Mouse (Mus musculus) heart, adult 2 months (tissue): ENCODE results near the gene Rit1. TPM values are rescaled to one million over a fixed set of nuclear protein-coding genes. Genes with fewer than 3 reads are reported as not detected.
A peak's percentile ranks its signal among the peaks of the same experiment; 100 is the strongest.

Experiments used
- DNase-seq, 2 experiments: peaks; one replicate each; pipeline ENCODE4 v3.0.0; 2021
- H3K27ac ChIP-seq: fragments of 200-600 bp; 2 replicates; pipeline ENCODE4 v1.8.1; 2022
- H3K27me3 ChIP-seq: fragments of 200-500 bp; 2 replicates; pipeline ENCODE4 v1.6.1; 2012; ENCODE audit warnings: mild to moderate bottlenecking, low read length, inconsistent platforms, mixed read lengths; ENCODE audit not compliant: control insufficient read depth, insufficient read depth
- H3K36me3 ChIP-seq: fragments of 200-500 bp; 2 replicates; pipeline ENCODE4 v1.6.1; 2012; ENCODE audit warnings: low read length, inconsistent platforms; ENCODE audit not compliant: control insufficient read depth, insufficient read depth
- H3K4me1 ChIP-seq: fragments of 200-500 bp; 2 replicates; pipeline ENCODE4 v1.6.1; 2011; ENCODE audit warnings: low read length; ENCODE audit not compliant: control insufficient read depth, insufficient read depth
- H3K4me3 ChIP-seq: fragments of 200-600 bp; 2 replicates; pipeline ENCODE4 v1.8.1; 2022
- H3K79me2 ChIP-seq: fragments of 200-500 bp; replicated peaks from 2 replicates; pipeline ENCODE4 v1.6.1; 2012; ENCODE audit warnings: mild to moderate bottlenecking, inconsistent platforms, low read length, moderate library complexity, mixed read lengths; ENCODE audit not compliant: control insufficient read depth, insufficient read depth
- H3K9ac ChIP-seq: fragments of 200-500 bp; 2 replicates; pipeline ENCODE4 v1.6.1; 2012; ENCODE audit warnings: low read depth, mild to moderate bottlenecking, control low read depth, inconsistent platforms, low read length, mixed read lengths
- CTCF ChIP-seq: fragments of 200-600 bp; IDR thresholded peaks from 2 replicates; pipeline ENCODE4 v1.8.1; 2022; ENCODE audit warnings: antibody characterized with exemption, mild to moderate bottlenecking, moderate library complexity
- EP300 ChIP-seq: fragments of 200-500 bp; IDR thresholded peaks from 2 replicates; pipeline ENCODE4 v1.6.1; 2011; ENCODE audit warnings: low read depth, low read length, control low read depth; ENCODE audit not compliant: insufficient read depth
- POLR2A ChIP-seq: fragments of 200-500 bp; IDR thresholded peaks from 2 replicates; pipeline ENCODE4 v1.6.1; 2011; ENCODE audit warnings: mild to moderate bottlenecking, low read depth, low read length, control low read depth; ENCODE audit not compliant: insufficient read depth
- WGBS: fragments of 180-500 bp; shearing (Covaris S2); methylation state at CpG from one replicate; pipeline ENCODE4 v1.1.7; 2018; 5-methylcytosine and 5-hydroxymethylcytosine counted together
- intact Hi-C: fragments of 180-260 bp; cut with DNase I; formaldehyde crosslinking; loops from one replicate; pipeline ENCODE4 v1.15.1; 2025
- long read RNA-seq: library from polyadenylated mRNA; stranded (forward); transcript quantifications from one replicate; pipeline ENCODE4 v2.0.0, GENCODE M21; 2021
- polyA plus RNA-seq: library from polyadenylated mRNA; depleted of rRNA; stranded (reverse); fragments of >200 nt; gene quantifications from 2 replicates; pipeline ENCODE4 v1.2.3, GENCODE M21; 2012; rRNA removed
- total RNA-seq, 2 experiments: library from RNA; stranded (reverse); gene quantifications; 2 replicates each; pipeline ENCODE4 v1.2.3; 2021

Gene Rit1
- total RNA-seq (10 to 100 TPM; 57.0 to 66.6 TPM), polyA plus RNA-seq (98.3 and 112 TPM in 2 replicates)
- long read RNA-seq, transcript Rit1-201 (6 exons, 1,204 nt) = major isoform, 30 of 55 reads
- long read RNA-seq, partial matches to known transcripts = 4 of 55 reads
- long read RNA-seq, other reads (novel, unspliced or antisense) = 19 of 55 reads

DNA sequence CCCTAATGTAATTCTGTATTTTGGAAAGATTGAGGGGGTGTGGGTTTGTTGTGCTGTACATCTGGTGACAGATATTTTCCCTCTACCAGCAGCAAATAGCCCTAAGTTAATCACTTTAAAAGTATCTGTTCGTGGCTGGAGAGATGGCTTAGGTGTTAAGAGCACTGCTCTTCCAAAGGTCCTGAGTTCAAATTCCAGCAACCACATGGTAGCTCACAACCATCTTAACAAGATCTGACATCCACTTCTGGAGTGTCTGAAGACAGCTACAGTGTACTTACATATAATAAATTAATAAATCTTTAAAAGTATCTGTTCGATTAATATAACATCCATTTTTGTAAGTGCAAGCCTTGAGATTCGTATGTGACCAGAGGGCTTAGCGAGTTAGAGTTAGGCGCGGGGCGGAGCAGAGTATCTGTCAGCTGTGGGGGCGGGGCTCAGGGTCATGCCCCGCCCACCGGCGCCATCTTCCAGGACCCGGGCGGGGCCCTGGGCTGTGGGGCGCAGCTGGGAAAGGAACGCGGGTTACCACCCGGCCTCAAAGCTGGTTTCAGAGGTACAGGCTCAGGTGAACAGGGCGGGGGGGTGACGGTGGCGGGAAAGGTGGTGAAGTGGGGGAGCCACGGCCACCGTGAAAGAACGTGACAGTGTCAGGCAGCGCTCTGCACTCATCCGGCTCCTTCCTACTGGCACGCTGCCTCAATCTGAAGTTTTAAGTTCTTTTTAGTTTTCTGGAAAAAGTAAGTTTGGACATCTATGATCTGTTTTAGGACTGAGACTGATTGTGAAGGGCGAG, at the start of gene Rit1:
Gene Rit1 (plus strand): TSS at position 440 of the 799 bp plus-strand sequence.
- TF ChIP-seq CTCF (no peak), EP300 (peak; percentile 34; the same call in 1 of the 2 replicates), POLR2A (peak; percentile 84)
- peaks cover 29% of the 10 kb centered on the region for H3K36me3 ChIP-seq
- WGBS = under 1% methylated on average over 27 of the region's 27 CpGs
- H3K27ac ChIP-seq = peak within 1 kb of the TSS; percentile 96
- no peaks in the 10 kb centered on the region for H3K27me3 ChIP-seq
- peak within 1 kb of the TSS; percentile 89 for H3K9ac ChIP-seq
- H3K79me2 ChIP-seq = peaks cover 3% of the 10 kb centered on the region
- peak within 1 kb of the TSS; percentile 71 for H3K4me3 ChIP-seq
- H3K4me1 ChIP-seq = peaks cover 12% of the 10 kb centered on the region
- DNase-seq = peak; percentile 89 to 91
- intact Hi-C loops = no loop called here

DNA sequence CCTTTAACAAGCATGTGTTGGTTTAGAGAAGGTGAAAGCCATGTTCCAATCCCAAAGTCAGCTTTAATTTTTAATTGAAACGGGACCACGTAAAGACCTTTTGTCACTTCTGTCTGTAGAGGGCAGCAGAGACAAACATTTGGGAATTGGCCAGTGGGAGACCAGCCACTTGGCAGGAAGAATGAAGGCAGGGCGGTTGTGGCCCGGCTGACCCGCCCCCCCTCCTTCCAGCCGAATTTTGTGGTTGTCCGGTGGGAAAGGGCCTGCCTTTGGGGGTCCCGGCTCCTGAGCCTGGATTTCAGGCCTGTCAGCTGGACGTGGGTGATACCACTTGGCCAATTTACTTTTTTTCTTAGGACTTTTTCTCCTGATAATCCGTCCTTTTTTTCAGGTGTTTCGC, 39.2 kb upstream of the Rit1 start:
- Histone ChIP-seq H3K4me1 (no peaks in the 10 kb centered on the region), H3K27ac (0 out of 2 replicates have a peak overlapping the region, but pooled peaks have one; percentile 15), H3K79me2 (no peaks in the 10 kb centered on the region), H3K36me3 (no peaks in the 10 kb centered on the region), H3K27me3 (no peaks in the 10 kb centered on the region), H3K9ac (peak overlapping the region; percentile 67), H3K4me3 (peak overlapping the region; percentile 38)
- DNase-seq = peak; percentile 78
- intact Hi-C loops = loop anchor here (5.0 kb wide), 1 partner anchor 60 kb away; no protein-coding TSS in a partner anchor
- TF ChIP-seq POLR2A (no peak), CTCF (peak; percentile 87), EP300 (peak; percentile 78; the same call in 1 of the 2 replicates)
- 3% methylated on average over 11 of the region's 11 CpGs for WGBS

DNA sequence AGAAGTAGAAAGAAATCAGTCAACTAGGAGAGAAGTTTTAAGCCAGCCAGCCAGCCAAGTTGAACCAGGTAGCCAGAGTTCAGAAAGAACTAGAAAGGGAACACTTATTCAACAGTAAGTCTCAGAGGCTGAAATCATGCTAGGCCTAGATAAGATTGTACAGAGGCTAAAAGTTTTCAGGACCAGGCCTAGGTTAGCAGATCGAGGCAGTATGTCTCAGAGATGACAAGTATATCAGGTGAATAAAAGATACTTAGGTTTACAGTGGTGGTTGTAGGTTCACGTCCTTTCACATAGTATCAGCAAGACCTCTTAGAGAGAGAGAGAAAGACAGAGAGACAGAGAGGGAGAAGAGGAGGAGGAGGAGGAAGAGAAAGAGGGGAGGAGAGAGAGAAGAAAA, 32.8 kb upstream of the Rit1 start:
- WGBS = 78% methylated on average over 2 of the region's 2 CpGs
- no peak for DNase-seq
- H3K27me3 ChIP-seq = no peaks in the 10 kb centered on the region
- H3K27ac ChIP-seq = no peak overlapping the region
- H3K4me3 ChIP-seq = no peak overlapping the region
- TF ChIP-seq EP300 (no peak), CTCF (no peak), POLR2A (no peak)
- H3K79me2 ChIP-seq = peaks cover 3% of the 10 kb centered on the region
- H3K36me3 ChIP-seq = peaks cover 17% of the 10 kb centered on the region
- intact Hi-C loops = no loop called here
- peaks cover 6% of the 10 kb centered on the region for H3K4me1 ChIP-seq
- H3K9ac ChIP-seq = no peak overlapping the region

DNA sequence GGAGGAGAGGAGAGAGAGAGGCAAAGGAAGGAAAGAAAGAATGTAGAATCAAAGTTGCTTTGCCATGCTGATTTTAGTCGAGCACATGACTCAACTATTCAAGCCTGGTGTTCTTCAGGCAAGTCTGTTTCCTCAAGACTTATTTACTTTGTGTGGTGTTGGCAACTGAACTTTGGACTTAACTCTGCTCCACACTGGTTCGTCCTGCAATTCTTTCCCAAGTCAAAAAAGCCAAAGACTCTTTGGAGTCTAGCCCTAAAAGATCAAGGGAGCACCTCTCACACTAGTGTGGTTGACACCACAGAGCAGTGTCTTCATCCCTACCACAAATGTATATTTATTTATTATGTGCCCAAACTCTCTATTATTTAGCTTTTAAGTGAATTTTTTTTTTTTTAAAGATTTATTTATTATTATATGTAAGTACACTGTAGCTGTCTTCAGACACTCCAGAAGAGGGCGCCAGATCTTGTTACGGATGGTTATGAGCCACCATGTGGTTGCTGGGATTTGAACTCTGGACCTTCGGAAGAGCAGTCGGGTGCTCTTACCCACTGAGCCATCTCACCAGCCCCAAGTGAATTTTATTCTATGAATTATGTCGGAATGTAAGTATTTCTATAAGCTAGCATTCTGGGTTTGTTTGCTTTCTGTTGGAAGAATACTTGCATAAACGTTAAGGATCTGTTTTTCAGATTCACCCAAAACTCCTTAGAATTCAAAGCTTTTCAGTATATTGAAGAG, 32.2 kb upstream of the Rit1 start:
- no peak for DNase-seq
- H3K27ac ChIP-seq = peak overlapping the region; percentile 99
- no peak overlapping the region for H3K9ac ChIP-seq
- H3K4me1 ChIP-seq = peaks cover 6% of the 10 kb centered on the region
- H3K36me3 ChIP-seq = peaks cover 18% of the 10 kb centered on the region
- H3K79me2 ChIP-seq = peaks cover 3% of the 10 kb centered on the region
- H3K27me3 ChIP-seq = no peaks in the 10 kb centered on the region
- no peak for TF ChIP-seq POLR2A
- peak; percentile 49 for TF ChIP-seq CTCF
- no peak for TF ChIP-seq EP300
- intact Hi-C loops = no loop called here
- H3K4me3 ChIP-seq = peak overlapping the region; percentile 54
- 53% methylated on average over 8 of the region's 8 CpGs for WGBS

DNA sequence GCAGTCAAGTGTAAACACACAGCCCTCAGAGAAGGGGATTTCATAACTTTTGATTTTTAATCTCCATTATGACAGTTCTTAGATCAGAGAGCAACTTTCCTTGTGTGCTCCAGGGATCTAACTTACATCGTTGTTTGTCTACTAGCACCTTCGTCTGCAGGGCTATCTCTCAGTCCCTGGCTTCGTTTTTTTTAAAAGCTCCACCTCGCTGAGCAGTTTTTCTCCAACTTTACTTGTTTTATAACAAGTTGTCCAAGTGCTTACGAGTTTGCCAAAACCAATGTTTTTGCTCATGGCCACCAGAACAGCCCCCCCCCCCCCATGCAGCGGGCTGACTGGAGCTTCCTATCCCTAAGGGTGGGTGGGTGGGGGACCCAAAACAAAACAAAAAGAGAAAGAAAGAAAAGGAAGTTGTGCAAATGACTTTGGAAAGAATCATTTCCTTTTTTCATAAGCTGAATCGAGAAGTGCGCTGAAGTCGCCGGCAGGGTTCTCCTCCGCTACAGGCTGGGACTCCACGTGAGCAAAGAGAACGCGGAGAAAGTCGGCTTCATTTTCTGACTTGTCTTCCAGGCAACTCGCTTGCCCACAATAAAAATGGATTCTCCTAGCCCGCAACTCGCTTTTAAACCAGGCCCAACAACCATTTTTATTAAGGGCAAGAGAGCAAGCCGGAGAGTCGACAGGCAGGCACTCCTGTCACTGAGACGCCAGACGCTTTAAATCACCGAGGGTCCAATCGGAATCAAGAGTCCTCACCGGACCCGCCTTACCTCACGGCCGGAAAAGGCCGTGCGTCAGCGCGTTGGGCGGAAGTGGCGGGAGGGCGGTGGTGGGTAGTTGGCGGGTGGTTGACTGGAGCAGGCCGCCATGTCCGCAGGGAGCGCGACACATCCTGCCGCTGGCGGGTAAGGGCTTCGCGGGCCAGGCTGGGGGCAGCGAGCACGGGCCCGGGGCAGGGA, 31.4 kb upstream of the Rit1 start, which contains the start of gene Khdc4:
Gene Khdc4 (plus strand): TSS at position 824 of the 962 bp plus-strand sequence.
- Histone ChIP-seq H3K36me3 (peaks cover 18% of the 10 kb centered on the region), H3K27ac (peak within 1 kb of the TSS; percentile 99), H3K4me1 (peaks cover 6% of the 10 kb centered on the region), H3K27me3 (no peaks in the 10 kb centered on the region), H3K79me2 (peaks cover 3% of the 10 kb centered on the region), H3K9ac (peak within 1 kb of the TSS; percentile 95), H3K4me3 (peak within 1 kb of the TSS; percentile 54)
- peak; percentile 86; the same call in 1 of the 2 replicates for TF ChIP-seq EP300
- peak; percentile 82 for TF ChIP-seq POLR2A
- TF ChIP-seq CTCF = no peak
- WGBS = under 1% methylated on average over 47 of the region's 47 CpGs
- intact Hi-C loops = no loop called here
- DNase-seq = peak; percentile 96 to 98
